Mouse (Mus musculus) left cerebral cortex, adult 2 months (tissue): ENCODE results near the gene Dnah9. TPM values are rescaled to one million over a fixed set of nuclear protein-coding genes. Genes with fewer than 3 reads are reported as not detected.
A peak's percentile ranks its signal among the peaks of the same experiment; 100 is the strongest.

Source experiments
- DNase-seq, 2 experiments: peaks; one replicate each; pipeline ENCODE4 v3.0.0; 2021 to 2022; ENCODE audit warnings: low spot score in 2 of 2, mixed read lengths in 1 of 2; ENCODE audit errors: extremely low spot score in 1 of 2
- H3K27ac ChIP-seq: fragments of 200-600 bp; 2 replicates; pipeline ENCODE4 v1.8.1; 2022
- H3K4me3 ChIP-seq: fragments of 200-600 bp; 2 replicates; pipeline ENCODE4 v1.8.1; 2022
- CTCF ChIP-seq: fragments of 200-600 bp; IDR thresholded peaks from 2 replicates; pipeline ENCODE4 v1.8.1; 2022; ENCODE audit warnings: antibody characterized with exemption, mild to moderate bottlenecking, moderate library complexity
- intact Hi-C: fragments of 180-260 bp; cut with DNase I; formaldehyde crosslinking; loops from one replicate; pipeline ENCODE4 v1.15.1; 2025
- total RNA-seq, 2 experiments: library from RNA; stranded (reverse); gene quantifications; 2 replicates each; pipeline ENCODE4 v1.2.3; 2021

Dnah9 gene
- total RNA-seq, 2 experiments from 2014 or later = 2.4 to 4.9 TPM

DNA sequence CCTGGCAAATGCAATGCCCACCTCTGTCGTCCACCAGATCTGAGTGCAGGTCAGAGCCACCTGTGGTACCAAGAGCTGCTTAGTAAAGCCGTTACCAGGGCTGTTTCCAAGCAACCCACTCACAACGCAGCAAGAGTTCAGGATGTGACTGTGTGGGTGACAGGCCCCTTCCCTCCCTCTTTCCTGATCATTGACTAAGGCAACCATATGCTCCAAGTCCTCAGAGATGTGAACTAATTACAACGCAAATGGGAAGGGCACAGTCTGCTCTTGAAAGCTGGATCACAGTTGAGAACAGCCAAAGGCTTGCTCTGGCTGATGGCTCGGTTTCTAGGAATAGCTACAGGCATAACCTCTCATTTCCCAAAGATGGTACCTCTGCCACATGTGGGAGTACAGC lies 95.4 kb downstream of the Dnah9 start:
- Histone ChIP-seq H3K4me3 (no peak overlapping the region), H3K27ac (no peak overlapping the region)
- DNase-seq = peak in 1 of 2 experiments; percentile 10
- TF ChIP-seq CTCF = no peak
- intact Hi-C loops = no loop called here

DNA sequence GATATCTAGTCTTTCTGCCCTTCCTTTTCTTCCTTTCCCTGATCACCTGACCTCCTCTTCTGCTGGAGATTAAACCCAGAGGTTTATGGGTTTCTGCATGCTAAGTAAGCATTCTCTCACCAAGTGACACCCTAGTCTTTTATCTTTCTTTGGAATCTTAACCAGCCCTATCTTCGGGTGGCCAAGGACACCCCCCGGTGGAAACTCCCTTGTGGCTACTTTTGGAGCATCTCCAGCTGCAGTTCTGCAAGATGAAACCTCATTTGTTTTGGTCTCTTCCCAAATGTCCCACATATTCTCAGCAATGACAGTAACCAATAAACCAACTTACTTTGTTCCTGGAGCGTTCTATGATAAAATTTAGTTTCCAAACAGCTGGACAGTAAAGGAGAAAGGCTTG lies 109.4 kb downstream of the Dnah9 start:
- intact Hi-C loops = no loop called here
- no peak for DNase-seq
- no peak overlapping the region for H3K4me3 ChIP-seq
- TF ChIP-seq CTCF = no peak
- H3K27ac ChIP-seq = no peak overlapping the region

DNA sequence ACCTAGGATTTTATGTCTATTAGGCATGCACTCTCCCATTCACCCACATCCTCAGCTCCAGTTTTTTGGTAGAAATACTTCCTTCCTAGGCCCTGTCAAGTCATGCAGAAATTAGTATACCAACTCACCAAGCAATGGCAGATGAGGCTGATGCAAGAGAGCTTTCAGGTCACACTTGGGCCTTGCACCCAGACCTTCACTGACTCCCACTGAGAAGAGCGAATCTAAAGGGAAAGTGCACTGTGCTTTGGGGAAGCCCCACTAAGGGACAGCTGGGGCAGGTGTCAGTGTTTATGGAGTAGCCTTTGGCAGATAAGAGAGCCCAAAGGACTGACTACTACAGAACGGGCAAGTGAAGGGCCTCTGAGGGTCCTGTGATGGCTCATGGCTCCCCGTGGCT lies 117.1 kb downstream of the Dnah9 start:
- no peak for TF ChIP-seq CTCF
- intact Hi-C loops = no loop called here
- Histone ChIP-seq H3K4me3 (no peak overlapping the region), H3K27ac (no peak overlapping the region)
- no peak for DNase-seq

GRCm38 (mm10) chr11:66049146-66049545 lies 119.2 kb downstream of the Dnah9 start:
- TF ChIP-seq CTCF = no peak
- intact Hi-C loops = no loop called here
- no peak for DNase-seq
- Histone ChIP-seq H3K4me3 (no peak overlapping the region), H3K27ac (no peak overlapping the region)

- no peak for DNase-seq
- TF ChIP-seq CTCF = no peak
- no peak overlapping the region for H3K27ac ChIP-seq
- no peak overlapping the region for H3K4me3 ChIP-seq
- intact Hi-C loops = no loop called here
These were observed 121.7 kb downstream of the Dnah9 start for GRCm38 (mm10) chr11:66046594-66047193.

DNA sequence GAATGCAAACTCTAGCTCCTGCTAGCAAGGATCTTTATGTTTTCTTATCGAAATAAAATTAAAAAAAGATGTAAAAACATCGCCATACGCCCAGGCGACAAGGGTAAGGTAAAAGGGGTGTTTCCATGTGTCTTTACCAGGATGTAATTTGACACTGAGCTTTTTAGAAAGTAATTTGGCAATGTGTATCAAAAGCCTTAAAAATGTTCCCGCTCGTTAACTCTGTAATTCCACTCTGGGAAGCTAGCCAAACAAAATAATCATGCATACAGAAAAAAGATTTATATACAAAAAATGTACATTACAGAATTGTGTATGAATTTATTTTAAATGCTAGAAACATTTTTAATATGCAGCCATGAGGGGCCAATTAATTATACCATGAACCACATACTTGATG lies 124.7 kb downstream of the Dnah9 start:
- no peak for DNase-seq
- intact Hi-C loops = no loop called here
- Histone ChIP-seq H3K4me3 (no peak overlapping the region), H3K27ac (no peak overlapping the region)
- no peak for TF ChIP-seq CTCF

DNA sequence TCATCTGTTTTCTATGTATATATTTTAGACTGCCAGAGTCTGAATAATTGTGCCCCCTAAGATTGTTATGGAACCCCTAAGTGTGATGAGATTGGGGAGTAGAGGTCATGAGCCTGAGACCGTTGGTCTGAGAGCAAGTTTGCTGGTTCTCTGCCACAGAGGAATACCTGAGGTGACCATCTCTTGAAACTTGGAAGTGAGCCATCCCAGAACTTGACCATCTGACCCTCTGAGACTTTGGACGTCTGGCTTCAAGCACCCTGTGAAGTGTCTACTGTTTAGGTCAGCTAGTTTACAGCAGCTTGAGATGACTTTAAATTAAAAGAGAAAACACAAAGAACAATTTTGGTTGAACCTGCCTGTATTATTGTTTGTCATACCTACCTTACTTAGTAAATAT lies 125.8 kb downstream of the Dnah9 start:
- H3K27ac ChIP-seq = no peak overlapping the region
- H3K4me3 ChIP-seq = no peak overlapping the region
- no peak for DNase-seq
- intact Hi-C loops = no loop called here
- TF ChIP-seq CTCF = no peak

GRCm38 (mm10) chr11:66025728-66026127 lies 142.6 kb downstream of the Dnah9 start:
- TF ChIP-seq CTCF = no peak
- H3K4me3 ChIP-seq = no peak overlapping the region
- no peak for DNase-seq
- H3K27ac ChIP-seq = no peak overlapping the region
- intact Hi-C loops = no loop called here

DNA sequence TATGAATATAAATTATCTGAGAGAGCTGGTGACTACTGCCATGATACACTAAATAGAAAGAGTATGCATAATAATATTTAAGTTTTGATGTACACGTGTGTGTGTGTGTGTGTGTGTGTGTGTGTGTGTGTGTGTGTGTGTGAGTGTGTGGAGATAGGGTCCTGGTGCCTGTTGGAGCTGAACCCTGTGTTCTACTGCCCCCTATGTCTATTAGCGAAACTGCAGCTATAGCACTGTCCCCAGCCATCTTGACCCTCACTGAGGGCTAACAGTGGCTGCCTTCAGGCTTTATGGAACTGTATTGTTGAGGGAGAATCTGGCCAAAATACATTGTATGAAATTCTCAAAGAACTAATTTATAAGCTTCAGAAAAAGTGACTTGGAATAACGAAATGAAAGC lies 192.5 kb downstream of the Dnah9 start:
- intact Hi-C loops = no loop called here
- TF ChIP-seq CTCF = no peak
- DNase-seq = no peak
- Histone ChIP-seq H3K4me3 (no peak overlapping the region), H3K27ac (no peak overlapping the region)

GRCm38 (mm10) chr11:65930796-65931195 lies 237.6 kb downstream of the Dnah9 start:
- intact Hi-C loops = no loop called here
- no peak overlapping the region for H3K4me3 ChIP-seq
- DNase-seq = peak in 1 of 2 experiments; percentile 24
- H3K27ac ChIP-seq = no peak overlapping the region
- TF ChIP-seq CTCF = no peak

DNA sequence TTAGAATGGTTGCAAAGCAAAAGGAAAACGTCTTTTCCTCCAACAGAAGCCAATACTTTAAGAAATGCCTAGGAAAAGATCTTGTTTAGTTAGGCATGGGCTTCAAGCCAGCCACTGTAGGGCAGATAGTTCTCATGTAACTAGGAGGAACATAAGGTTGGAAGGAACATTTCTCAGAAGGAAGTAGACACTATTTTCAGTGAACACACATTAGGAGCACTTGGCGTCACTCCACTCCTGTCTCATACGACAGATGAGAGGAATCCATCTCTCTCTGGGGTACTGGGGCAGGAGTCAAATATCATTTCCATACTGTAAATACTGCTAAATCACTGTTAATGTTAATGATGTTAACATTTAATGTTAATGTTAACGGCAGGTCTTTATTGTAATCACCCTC lies 238.0 kb downstream of the Dnah9 start:
- DNase-seq = no peak
- no peak for TF ChIP-seq CTCF
- intact Hi-C loops = no loop called here
- Histone ChIP-seq H3K27ac (no peak overlapping the region), H3K4me3 (no peak overlapping the region)

- intact Hi-C loops = no loop called here
- Histone ChIP-seq H3K4me3 (no peak overlapping the region), H3K27ac (no peak overlapping the region)
- TF ChIP-seq CTCF = no peak
- DNase-seq = no peak
These were observed 240.4 kb downstream of the Dnah9 start for GRCm38 (mm10) chr11:65927962-65928361.

DNA sequence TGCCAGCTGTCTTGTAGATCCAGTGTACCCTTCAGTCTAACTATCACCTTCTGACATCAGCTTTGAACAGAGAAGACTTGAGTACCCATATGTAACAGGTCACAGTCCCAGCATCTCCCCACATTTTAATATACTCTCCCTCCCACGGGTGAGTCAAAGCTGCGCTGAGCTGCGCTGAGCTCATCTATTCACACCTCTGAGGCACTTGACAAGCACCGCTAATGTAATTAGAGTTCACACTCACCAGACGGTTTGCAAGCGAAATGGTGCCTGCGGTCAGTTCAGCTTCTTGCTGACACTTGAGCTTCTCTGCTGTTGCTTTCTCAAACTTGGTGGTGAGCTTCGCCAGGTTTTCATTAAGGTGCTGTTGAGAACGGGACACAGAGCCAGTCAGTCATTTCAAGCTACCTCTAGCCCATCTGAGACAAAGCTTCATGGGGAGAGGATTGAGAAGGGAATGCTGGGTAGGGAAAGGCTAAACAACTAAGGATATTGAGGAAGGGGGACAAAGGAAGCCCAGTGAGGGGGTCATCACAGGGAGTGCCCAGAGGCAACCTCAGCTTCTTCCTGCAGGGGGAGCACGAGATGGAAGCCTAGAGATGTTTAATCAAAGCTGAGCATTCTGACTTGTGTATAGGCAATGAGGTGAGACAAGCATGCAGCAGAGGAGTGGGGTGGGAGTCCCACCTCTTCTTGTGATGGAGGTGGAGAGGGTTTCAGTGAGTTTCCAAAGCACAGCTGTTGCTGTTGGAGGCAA lies 249.7 kb downstream of the Dnah9 start:
- intact Hi-C loops = loop anchor here (10.0 kb wide), 1 partner anchor 246 kb away; the partner anchor contains the start of gene Dnah9
- no peak for DNase-seq
- TF ChIP-seq CTCF = peak; percentile 47
- no peak overlapping the region for H3K27ac ChIP-seq
- H3K4me3 ChIP-seq = no peak overlapping the region
